Mouse (Mus musculus) kidney, embryonic 16.5 days (tissue): ENCODE data around the gene Lrp3. TPM values are rescaled to one million over a fixed set of nuclear protein-coding genes. Genes with fewer than 3 reads are reported as not detected.
"Not testable (repeated sequence)": the region's sequence is repeated elsewhere in the genome, so short reads cannot be mapped to it uniquely, and the experiment has no call there.

Experiments
- ATAC-seq: fragments of 200-750 bp; cut with Nextera tagmentation; 2 replicates; pipeline ENCODE4 v1.8.0; 2017; ENCODE audit warnings: moderate TSS enrichment; ENCODE audit not compliant: low FRiP score, low TSS enrichment
- H3K27ac ChIP-seq: fragments of 300-500 bp; sonication (generic); 2 replicates; pipeline ENCODE4 v1.5.1; 2014; ENCODE audit warnings: low read length
- H3K27me3 ChIP-seq: fragments of 300-500 bp; sonication (generic); 2 replicates; pipeline ENCODE4 v1.6.1; 2014; ENCODE audit warnings: low read length, control low read depth, mixed read lengths; ENCODE audit not compliant: insufficient read depth
- H3K36me3 ChIP-seq: fragments of 300-500 bp; sonication (generic); 2 replicates; pipeline ENCODE4 v1.6.1; 2014; ENCODE audit warnings: low read length, control low read depth, mixed read lengths; ENCODE audit not compliant: insufficient read depth
- H3K4me1 ChIP-seq: fragments of 300-500 bp; sonication (generic); 2 replicates; pipeline ENCODE4 v1.6.1; 2014; ENCODE audit warnings: low read length, control low read depth, mixed read lengths; ENCODE audit not compliant: insufficient read depth
- H3K4me2 ChIP-seq: fragments of 300-500 bp; sonication (generic); replicated peaks from 2 replicates; pipeline ENCODE4 v1.6.1; 2014; ENCODE audit warnings: low read depth, low read length
- H3K4me3 ChIP-seq: fragments of 300-500 bp; sonication (generic); 2 replicates; pipeline ENCODE4 v1.5.1; 2014; ENCODE audit warnings: mild to moderate bottlenecking, low read length
- H3K9ac ChIP-seq: fragments of 300-500 bp; sonication (generic); replicated peaks from 2 replicates; pipeline ENCODE4 v1.6.1; 2014; ENCODE audit warnings: low read length
- H3K9me3 ChIP-seq: fragments of 300-500 bp; sonication (generic); 2 replicates; pipeline ENCODE4 v1.6.1; 2016; ENCODE audit warnings: low read length, control low read depth
- WGBS: fragments of 180-500 bp; shearing (Covaris S2); extraction: QIAGEN DNeasy Blood & Tissue Kit; methylation state at CpG from one replicate; pipeline ENCODE4 v1.1.7; 2014; 5-methylcytosine and 5-hydroxymethylcytosine counted together
- polyA plus RNA-seq: library from polyadenylated mRNA; unstranded; fragments of >200 nt; fragmentation: Nextera tagmentation; extraction: Ambion mirVana; gene quantifications from 2 replicates; pipeline ENCODE4 v1.2.1, GENCODE M21; 2015

Lrp3 gene
- 6.6 TPM in 2 replicates for polyA plus RNA-seq

- Histone ChIP-seq H3K36me3 (peaks cover 6% of the 10 kb centered on the region; the same call in 1 of the 2 replicates), H3K4me1 (peaks cover 11% of the 10 kb centered on the region), H3K4me3 (peak within 1 kb of the TSS; percentile 71), H3K27ac (peak within 1 kb of the TSS; percentile 65; the same call in 1 of the 2 replicates), H3K9ac (peak within 1 kb of the TSS; percentile 82), H3K9me3 (no peaks in the 10 kb centered on the region), H3K4me2 (peak within 1 kb of the TSS; percentile 93), H3K27me3 (peaks cover 6% of the 10 kb centered on the region; the same call in 1 of the 2 replicates)
- WGBS: under 1% methylated on average over 46 of the region's 53 CpGs
- ATAC-seq: peak; percentile 92
Observed at GRCm38 (mm10) chr7:35215225-35215624, at the start of gene Lrp3. Gene Lrp3, minus strand, starts transcription at chr7:35215498.

- Histone ChIP-seq H3K9ac (no peak overlapping the region), H3K27ac (no peak overlapping the region), H3K4me1 (peaks cover 4% of the 10 kb centered on the region; the same call in 1 of the 2 replicates), H3K27me3 (no peaks in the 10 kb centered on the region), H3K36me3 (no peaks in the 10 kb centered on the region), H3K9me3 (no peaks in the 10 kb centered on the region), H3K4me3 (no peak overlapping the region), H3K4me2 (no peak overlapping the region)
- 14% methylated on average over 7 of the region's 7 CpGs for WGBS
- ATAC-seq: no peak
Observed at GRCm38 (mm10) chr7:35264746-35265145, 49.4 kb upstream of the Lrp3 start.

GRCm38 (mm10) chr7:35263595-35264489 is 48.5 kb upstream of the Lrp3 start:
- no peak overlapping the region for H3K4me3 ChIP-seq
- no peaks in the 10 kb centered on the region for H3K27me3 ChIP-seq
- no peaks in the 10 kb centered on the region for H3K36me3 ChIP-seq
- H3K4me1 ChIP-seq: no peaks in the 10 kb centered on the region
- WGBS: 80% methylated on average over 15 of the region's 15 CpGs
- ATAC-seq: no peak
- no peak overlapping the region for H3K4me2 ChIP-seq
- H3K9ac ChIP-seq: no peak overlapping the region
- H3K9me3 ChIP-seq: no peaks in the 10 kb centered on the region
- no peak overlapping the region for H3K27ac ChIP-seq

- Histone ChIP-seq H3K4me1 (no peaks in the 10 kb centered on the region), H3K9me3 (no peaks in the 10 kb centered on the region), H3K4me3 (no peak overlapping the region), H3K27me3 (no peaks in the 10 kb centered on the region), H3K4me2 (no peak overlapping the region), H3K9ac (no peak overlapping the region), H3K36me3 (no peaks in the 10 kb centered on the region), H3K27ac (no peak overlapping the region)
- ATAC-seq: no peak
- 92% methylated on average over 8 of the region's 8 CpGs for WGBS
Observed at GRCm38 (mm10) chr7:35259384-35259783, 44.1 kb upstream of the Lrp3 start.

DNA sequence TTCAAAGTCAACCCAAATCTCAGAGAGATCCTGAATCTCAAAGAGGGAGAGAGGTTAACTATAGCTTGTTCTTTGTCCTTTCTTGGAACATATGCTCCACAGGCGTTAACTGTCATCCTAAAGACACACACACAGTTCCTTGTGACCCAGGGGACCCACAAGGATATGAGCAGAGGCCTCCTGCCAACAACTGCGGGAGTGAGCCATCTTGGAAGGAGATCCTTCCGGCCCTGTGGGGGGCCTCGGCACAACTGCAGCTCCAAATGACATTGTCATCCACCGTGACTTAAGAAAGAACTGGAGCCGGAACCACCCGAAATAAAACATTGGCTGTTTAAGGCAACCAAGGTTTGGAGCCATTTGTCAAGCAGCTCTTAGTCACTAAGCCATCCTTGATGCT is 43.0 kb upstream of the Lrp3 start:
- Histone ChIP-seq H3K4me2 (no peak overlapping the region), H3K4me1 (no peaks in the 10 kb centered on the region), H3K27me3 (no peaks in the 10 kb centered on the region), H3K9ac (no peak overlapping the region), H3K27ac (no peak overlapping the region), H3K4me3 (no peak overlapping the region), H3K36me3 (no peaks in the 10 kb centered on the region), H3K9me3 (no peaks in the 10 kb centered on the region)
- ATAC-seq: no peak
- WGBS: 52% methylated on average over 7 of the region's 7 CpGs

DNA sequence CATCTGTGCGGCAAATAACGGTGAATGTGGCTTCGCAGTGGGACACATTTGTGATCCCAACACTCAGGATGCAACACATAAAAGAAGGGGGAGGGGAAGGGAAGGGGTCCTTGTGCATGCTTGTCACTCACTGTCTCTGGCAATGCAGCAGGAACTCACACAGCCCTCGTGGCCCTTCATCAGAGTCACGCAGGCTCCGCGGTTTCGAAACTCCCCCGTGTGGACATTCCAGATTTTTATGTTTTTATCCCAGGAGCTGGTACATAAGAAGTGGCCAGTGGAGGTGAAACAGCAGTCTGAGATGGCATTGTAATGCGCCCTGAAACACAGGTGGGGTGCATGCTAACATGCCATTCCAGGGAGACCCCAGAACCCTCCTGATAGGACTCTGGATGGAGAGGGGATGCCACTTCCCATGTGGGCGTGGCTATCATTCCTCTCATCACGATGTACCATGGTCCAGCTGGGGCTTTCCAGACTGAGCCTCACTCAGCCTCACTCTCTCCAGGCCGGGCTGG is 36.8 kb upstream of the Lrp3 start:
- WGBS: 12% methylated on average over 13 of the region's 13 CpGs
- peak; percentile 70 for ATAC-seq
- H3K4me3 ChIP-seq: peak overlapping the region; percentile 21

GRCm38 (mm10) chr7:35237935-35238334 is 22.6 kb upstream of the Lrp3 start:
- not testable (repeated sequence) for H3K36me3 ChIP-seq, H3K4me2 ChIP-seq, H3K27me3 ChIP-seq, H3K9ac ChIP-seq, H3K27ac ChIP-seq, H3K4me3 ChIP-seq, H3K9me3 ChIP-seq, ATAC-seq
- peaks cover 12% of the 10 kb centered on the region for H3K4me1 ChIP-seq
- WGBS: 68% methylated on average over 2 of the region's 3 CpGs

More for the DNA sequence above, 36.8 kb upstream of the Lrp3 start:
- H3K27me3 ChIP-seq: no peaks in the 10 kb centered on the region
- H3K4me1 ChIP-seq: no peaks in the 10 kb centered on the region; the same call in 1 of the 2 replicates
- H3K9ac ChIP-seq: no peak overlapping the region; the same call in 1 of the 2 replicates
- no peak overlapping the region for H3K27ac ChIP-seq
- peak overlapping the region; percentile 35 for H3K4me2 ChIP-seq
- no peaks in the 10 kb centered on the region for H3K9me3 ChIP-seq
- no peaks in the 10 kb centered on the region for H3K36me3 ChIP-seq

- H3K9ac ChIP-seq: peak overlapping the region; percentile 32; the same call in 1 of the 2 replicates
- peaks cover 4% of the 10 kb centered on the region; the same call in 1 of the 2 replicates for H3K9me3 ChIP-seq
- peak overlapping the region; percentile 72 for H3K4me3 ChIP-seq
- peak overlapping the region; percentile 53 for H3K4me2 ChIP-seq
- H3K27ac ChIP-seq: peak overlapping the region; percentile 66
- no peaks in the 10 kb centered on the region for H3K27me3 ChIP-seq
- peak; percentile 52; the same call in 1 of the 2 replicates for ATAC-seq
- 15% methylated on average over 9 of the region's 9 CpGs for WGBS
- H3K36me3 ChIP-seq: no peaks in the 10 kb centered on the region
- H3K4me1 ChIP-seq: peaks cover 12% of the 10 kb centered on the region
Observed at GRCm38 (mm10) chr7:35235308-35235707, 20.0 kb upstream of the Lrp3 start.

DNA sequence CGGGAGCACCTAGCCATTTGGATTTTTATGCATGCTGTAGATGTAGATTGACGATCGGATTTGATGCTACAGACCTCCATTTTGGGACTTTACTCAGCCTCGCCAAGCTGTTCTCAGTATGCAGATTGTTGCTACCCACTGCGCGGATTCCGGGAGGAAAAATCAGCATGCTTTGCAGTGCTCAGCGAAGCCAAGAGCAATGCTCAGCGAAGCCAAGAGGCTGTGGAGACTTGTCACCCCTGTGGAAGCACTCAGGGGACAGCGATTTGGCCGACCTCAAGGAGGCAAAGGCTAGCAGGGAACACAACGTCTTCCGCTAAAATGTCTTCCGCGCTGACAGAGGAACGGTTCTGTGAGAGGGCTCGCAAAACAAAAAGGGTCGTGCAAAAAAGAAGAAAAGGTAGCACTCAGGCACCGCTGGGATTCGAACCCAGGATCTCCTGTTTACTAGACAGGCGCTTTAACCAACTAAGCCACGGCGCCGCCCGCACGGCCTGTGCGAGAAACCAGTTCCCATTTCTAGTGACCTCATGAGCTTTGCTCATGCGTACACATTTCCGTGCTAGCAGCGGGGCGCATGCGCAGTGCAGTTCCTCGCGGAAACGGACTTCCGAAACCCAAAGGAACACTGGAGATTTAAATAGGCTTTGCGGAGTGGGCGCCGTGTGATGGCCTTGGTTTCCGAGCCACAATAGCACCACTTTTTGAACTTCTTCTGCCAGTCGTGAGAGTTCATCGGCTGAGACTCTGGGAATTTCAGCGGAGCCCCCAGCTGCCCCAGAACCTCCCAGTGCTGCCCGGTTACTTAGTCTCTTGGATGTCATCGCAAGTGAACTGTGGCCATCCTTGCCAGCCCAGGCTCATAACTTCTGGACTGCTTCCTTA is 19.3 kb upstream of the Lrp3 start:
- Histone ChIP-seq H3K36me3 (no peaks in the 10 kb centered on the region), H3K9ac (peak overlapping the region; percentile 78), H3K4me2 (peak overlapping the region; percentile 66), H3K4me3 (peak overlapping the region; percentile 72), H3K9me3 (peaks cover 4% of the 10 kb centered on the region; the same call in 1 of the 2 replicates), H3K27me3 (no peaks in the 10 kb centered on the region), H3K27ac (peak overlapping the region; percentile 98), H3K4me1 (peaks cover 12% of the 10 kb centered on the region)
- under 1% methylated on average over 45 of the region's 45 CpGs for WGBS
- ATAC-seq: peak; percentile 96
